Mouse (Mus musculus): ENCODE measurements around the gene Gm9972.

Gene Gm9972

GRCm38 (mm10) chr11:43035446-43035845 lies at the start of gene Gm9972:
Gene Gm9972 (plus strand): TSS chr11:43035746.
- no peak for DNase-seq (ENCODE audit: low spot score)

GRCm38 (mm10) chr11:42999188-42999587 lies 36.4 kb upstream of the Gm9972 start:
- peak; percentile 41 for DNase-seq (ENCODE audit: low spot score)

DNA sequence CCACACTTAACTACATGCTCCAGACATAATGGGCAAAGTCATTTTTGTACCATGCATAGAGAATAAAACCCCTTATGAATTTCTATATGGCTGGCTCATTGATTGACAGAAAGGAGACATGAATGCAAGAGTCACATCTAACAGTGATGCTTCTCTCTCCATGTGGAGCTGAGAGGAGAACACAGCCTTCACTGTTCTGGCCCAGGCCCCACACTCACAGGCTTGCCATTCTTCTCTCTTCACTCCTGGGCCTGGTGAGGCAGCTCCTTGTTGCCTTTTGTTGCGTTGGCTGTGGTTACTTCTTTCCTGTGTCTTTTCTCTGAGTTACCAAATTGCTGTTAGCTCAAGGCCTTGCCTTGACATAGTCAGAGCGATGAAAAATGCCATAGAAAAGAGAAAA lies 23.6 kb upstream of the Gm9972 start:
- DNase-seq (ENCODE audit: low spot score): no peak

DNA sequence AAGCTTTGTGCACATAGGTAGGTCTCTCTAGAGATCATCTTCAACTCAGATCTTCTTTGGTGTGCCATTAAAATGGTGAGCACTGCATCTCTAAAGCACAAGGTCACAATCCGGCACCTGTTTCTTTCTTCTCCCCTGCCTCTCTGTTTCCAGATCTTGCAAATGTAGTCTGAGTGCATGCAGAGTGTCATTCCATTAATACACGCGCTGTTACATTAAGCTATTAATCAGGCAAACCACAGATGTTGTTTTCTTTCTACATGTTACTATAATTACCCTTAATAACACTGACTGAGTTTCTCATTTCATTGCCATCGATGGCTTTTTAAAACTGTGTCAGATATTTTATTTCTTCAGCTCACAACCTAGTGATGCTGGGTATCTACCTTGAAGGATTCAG lies 22.6 kb upstream of the Gm9972 start:
- no peak for DNase-seq (ENCODE audit: low spot score)

- DNase-seq (ENCODE audit: low spot score): no peak
Measured at GRCm38 (mm10) chr11:43023109-43023688, 12.3 kb upstream of the Gm9972 start.

DNA sequence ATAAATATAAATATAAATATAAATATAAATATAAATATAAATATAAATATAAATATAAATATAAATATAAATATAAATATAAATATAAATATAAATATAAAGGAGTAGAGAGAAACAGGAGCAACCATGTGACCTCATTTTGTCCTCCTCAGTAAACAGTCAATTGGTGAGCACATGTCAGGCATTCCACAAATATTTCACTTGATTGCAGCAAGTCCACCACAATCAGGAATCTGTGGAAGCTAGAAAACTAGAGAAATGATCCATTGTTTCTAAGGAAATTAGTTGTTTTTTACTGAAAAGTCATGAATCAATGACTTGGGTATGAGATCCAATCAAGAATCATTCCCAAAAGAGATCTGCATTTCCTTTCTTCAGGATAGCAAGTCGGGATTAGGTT lies 5.7 kb upstream of the Gm9972 start:
- DNase-seq (ENCODE audit: low spot score): no peak

GRCm38 (mm10) chr11:43032141-43032540 lies 3.4 kb upstream of the Gm9972 start:
- DNase-seq (ENCODE audit: low spot score): no peak

- DNase-seq (ENCODE audit: low spot score): no peak
Measured at GRCm38 (mm10) chr11:43045871-43046548, 10.5 kb downstream of the Gm9972 start.

DNA sequence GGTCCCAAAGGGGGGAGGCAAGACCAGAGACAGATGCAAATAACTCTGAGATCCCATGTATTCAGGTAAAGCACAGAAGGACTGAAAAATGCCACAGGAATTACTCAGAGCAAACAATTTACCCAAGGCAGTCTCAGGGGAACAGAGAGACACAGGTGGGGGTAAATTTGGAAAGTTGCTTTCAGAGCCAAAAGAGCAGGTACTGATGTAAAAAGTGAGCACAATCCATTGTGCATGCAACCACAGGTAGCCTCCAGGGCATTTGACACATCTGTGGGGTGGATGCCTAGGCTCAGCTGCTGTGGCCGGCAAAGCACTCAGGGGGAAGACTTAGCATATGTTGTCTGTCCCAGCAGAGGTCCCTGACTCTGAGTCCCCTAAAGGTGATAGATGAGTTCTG lies 13.8 kb downstream of the Gm9972 start:
- DNase-seq (ENCODE audit: low spot score): no peak

- DNase-seq (ENCODE audit: low spot score): no peak
Measured at GRCm38 (mm10) chr11:43054972-43055371, 19.4 kb downstream of the Gm9972 start.

DNA sequence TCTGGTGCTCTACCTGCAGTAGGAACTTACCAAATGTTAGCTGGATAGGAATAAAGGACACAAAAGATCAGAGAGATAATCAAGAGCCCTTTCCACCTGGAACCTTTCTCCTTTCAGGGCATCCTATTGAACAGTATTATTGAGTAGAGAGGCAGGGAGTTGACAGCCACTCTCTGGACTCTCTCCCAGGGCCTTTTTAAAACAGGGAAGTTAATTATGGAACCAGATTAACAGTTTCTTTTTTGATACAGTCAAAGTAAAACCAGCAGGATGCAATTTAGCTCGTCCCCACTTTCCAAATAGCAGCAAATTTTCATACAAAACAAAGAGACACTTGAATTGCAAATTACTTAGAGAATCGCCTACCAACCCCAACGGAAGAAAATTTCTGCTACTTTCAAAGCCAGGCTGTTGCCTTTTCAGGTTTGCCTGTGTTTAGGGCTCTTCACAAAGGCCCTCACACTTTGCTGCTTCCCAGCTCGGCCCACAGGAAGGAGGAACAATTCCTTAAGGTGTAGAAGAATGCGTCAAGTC lies 24.0 kb downstream of the Gm9972 start:
- no peak for DNase-seq (ENCODE audit: low spot score)

- DNase-seq (ENCODE audit: low spot score): no peak
Measured at GRCm38 (mm10) chr11:43062286-43062685, 26.7 kb downstream of the Gm9972 start.

DNA sequence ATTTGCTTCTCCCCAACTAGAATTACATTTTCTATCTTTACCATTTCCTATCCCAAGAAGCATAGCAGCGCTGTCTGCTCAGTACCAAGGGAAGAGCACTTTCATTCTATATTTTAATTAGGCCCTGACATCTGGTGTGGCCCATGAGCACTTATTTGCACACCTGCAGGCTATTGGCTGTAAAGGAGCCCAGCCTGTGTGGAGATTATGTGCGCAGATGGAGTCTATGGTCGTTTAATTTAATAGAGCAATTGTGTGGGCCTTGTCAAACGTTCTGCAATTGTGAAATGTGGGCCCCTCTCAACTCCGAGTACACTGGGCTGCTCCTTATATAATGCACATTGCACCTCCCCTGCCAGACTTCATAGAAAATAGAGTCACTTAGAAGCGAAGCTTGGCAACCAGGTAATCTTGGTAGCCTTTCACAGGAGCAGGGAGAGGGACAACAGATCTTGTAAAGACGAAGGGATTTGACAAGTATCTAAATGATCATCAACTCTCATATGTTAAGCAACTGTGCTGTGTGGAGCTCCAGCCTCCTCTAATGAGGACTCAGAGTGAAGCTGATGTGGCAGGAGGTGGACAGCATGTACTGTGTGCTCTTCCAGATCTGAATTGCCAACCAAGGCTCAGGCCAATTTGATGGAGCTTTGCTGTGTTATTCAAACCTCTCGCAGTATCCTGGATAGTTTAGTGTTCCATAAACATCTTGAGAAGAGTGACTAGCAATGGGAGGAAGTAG lies 50.9 kb downstream of the Gm9972 start:
- no peak for DNase-seq (ENCODE audit: low spot score)
